Mouse (Mus musculus) erythroblast, adult 5-6 weeks (primary cell): Measurements from ENCODE around the gene Nin. TPM values are rescaled to one million over a fixed set of nuclear protein-coding genes. Genes with fewer than 3 reads are reported as not detected.
A peak's percentile ranks its signal among the peaks of the same experiment; 100 is the strongest.

Experiments
- ATAC-seq: replicated peaks from 2 replicates; pipeline ENCODE4 v1.8.0; 2016; ENCODE audit warnings: moderate number of reproducible peaks, mild to moderate bottlenecking, moderate TSS enrichment, inconsistent platforms; ENCODE audit not compliant: poor library complexity, low FRiP score, severe bottlenecking
- total RNA-seq, 2 experiments: library from RNA; stranded (forward) in 1 of 2; stranded (reverse) in 1 of 2; fragments of 150-400 nt in 1 of 2; fragments of 200-764, 138-1000 nt in 1 of 2; gene quantifications; 2 replicates each; pipeline versions ENCODE4 v1.2.3 to v1.2.4; 2015 to 2017; ENCODE audit warnings: low replicate concordance in 2 of 2

The Nin gene
- total RNA-seq, 2 experiments from 2014 or later, result 25.7 to 61.9 TPM

DNA sequence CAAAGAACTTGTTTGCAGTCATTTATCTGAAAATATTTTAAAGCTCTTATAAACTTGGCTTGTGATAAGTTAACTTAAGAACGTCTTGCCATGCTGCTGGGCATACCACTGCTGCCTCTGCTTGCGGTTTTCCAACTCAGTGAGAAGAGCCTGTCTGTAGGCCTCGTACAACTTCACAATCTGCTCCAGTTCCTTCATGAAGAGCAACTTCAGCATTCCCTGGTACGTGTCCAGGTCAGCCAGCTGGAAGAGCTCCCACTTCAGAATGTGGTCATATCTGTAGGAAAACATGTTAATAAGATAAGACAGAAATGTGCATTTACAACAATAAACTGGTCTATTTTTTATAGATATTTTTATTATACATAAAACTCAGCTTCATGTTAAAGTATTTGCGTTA, 147.4 kb downstream of the Nin start:
- no peak for ATAC-seq

- ATAC-seq, result no peak
These were observed 147.9 kb downstream of the Nin start for GRCm38 (mm10) chr12:69965644-69966043.

- no peak for ATAC-seq
These were observed 150.4 kb downstream of the Nin start for GRCm38 (mm10) chr12:69963141-69963540.

DNA sequence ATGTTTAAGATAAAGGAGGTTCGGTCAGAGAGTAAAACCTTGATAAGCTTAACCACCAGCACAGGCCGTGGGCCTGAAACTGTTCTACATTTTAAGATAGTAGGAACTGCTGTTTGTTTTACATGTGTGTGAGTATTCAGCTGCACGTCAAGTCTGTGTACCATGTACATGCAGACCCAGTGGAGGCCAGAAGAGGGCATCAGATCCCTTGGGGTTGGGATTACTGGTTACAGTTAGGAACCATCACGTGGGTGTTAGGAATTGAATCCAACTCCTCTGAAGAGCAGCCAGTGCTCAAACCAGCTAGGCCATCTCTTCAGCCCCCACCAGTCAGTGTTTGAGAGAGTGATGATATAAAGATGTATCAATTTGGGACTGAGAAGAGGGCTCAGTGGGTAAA, 151.0 kb downstream of the Nin start:
- ATAC-seq, result peak; percentile 87

Other genes starting within 250 kb of the Nin start
- 5.4 and 9.6 TPM in 2 replicates for gene Atl1, start 221.1 kb downstream of the Nin start, total RNA-seq (2015; ENCODE audit: low replicate concordance)
- 12.8 and 23.0 TPM in 2 replicates for gene Atl1, start 221.1 kb downstream of the Nin start, total RNA-seq (2017; ENCODE audit: low replicate concordance)
- 320 and 330 TPM in 2 replicates for gene Map4k5, start 220.5 kb downstream of the Nin start, total RNA-seq (2015; ENCODE audit: low replicate concordance)
- 596 and 599 TPM in 2 replicates for gene Map4k5, start 220.5 kb downstream of the Nin start, total RNA-seq (2017; ENCODE audit: low replicate concordance)
- 55.0 and 80.0 TPM in 2 replicates for gene Sav1, start 126.7 kb downstream of the Nin start, total RNA-seq (2015; ENCODE audit: low replicate concordance)
- 42.4 and 55.8 TPM in 2 replicates for gene Sav1, start 126.7 kb downstream of the Nin start, total RNA-seq (2017; ENCODE audit: low replicate concordance)
- gene Abhd12b, start 40.4 kb upstream of the Nin start, total RNA-seq (2015; ENCODE audit: low replicate concordance), result not detected in 2 replicates
- not detected in 2 replicates for gene Abhd12b, start 40.4 kb upstream of the Nin start, total RNA-seq (2017; ENCODE audit: low replicate concordance)
- gene Pygl, start 117.8 kb upstream of the Nin start, total RNA-seq (2015; ENCODE audit: low replicate concordance), result 47.1 and 49.9 TPM in 2 replicates
- 68.0 and 92.1 TPM in 2 replicates for gene Pygl, start 117.8 kb upstream of the Nin start, total RNA-seq (2017; ENCODE audit: low replicate concordance)
- not detected in 2 replicates for gene Trim9, start 233.9 kb upstream of the Nin start, total RNA-seq (2015; ENCODE audit: low replicate concordance)
- 0.34 TPM in 1 of 2 replicates, not detected in the other for gene Trim9, start 233.9 kb upstream of the Nin start, total RNA-seq (2017; ENCODE audit: low replicate concordance)